Mouse (Mus musculus) C2C12 (cell line): ENCODE results near the gene Gm128. TPM values are rescaled to one million over a fixed set of nuclear protein-coding genes. Genes with fewer than 3 reads are reported as not detected.
"Not testable (repeated sequence)": the region's sequence is repeated elsewhere in the genome, so short reads cannot be mapped to it uniquely, and the experiment has no call there.

Source experiments
- H3K27me3 ChIP-seq: one replicate; pipeline ENCODE4 v1.6.1; 2011; ENCODE audit not compliant: control insufficient read depth, insufficient read depth, insufficient read length
- H3K36me3 ChIP-seq: one replicate; pipeline ENCODE4 v1.6.1; 2011; ENCODE audit not compliant: control insufficient read depth, insufficient read depth
- H3K4me3 ChIP-seq: one replicate; pipeline ENCODE4 v1.5.1; 2011; ENCODE audit warnings: mild to moderate bottlenecking, control low read depth; ENCODE audit not compliant: poor library complexity, insufficient read depth, severe bottlenecking
- H3K79me2 ChIP-seq: one replicate; pipeline ENCODE4 v1.6.1; 2011; ENCODE audit not compliant: control insufficient read depth, insufficient read depth
- H3K79me3 ChIP-seq: one replicate; pipeline ENCODE4 v1.6.1; 2011; ENCODE audit warnings: low read depth, control low read depth
- H3ac ChIP-seq: one replicate; pipeline ENCODE3; 2011; ENCODE audit warnings: low read depth; ENCODE audit not compliant: control insufficient read depth, insufficient read length
- CEBPB ChIP-seq: IDR thresholded peaks from one replicate; pipeline ENCODE4 v1.6.1; 2011; ENCODE audit warnings: low read depth, mild to moderate bottlenecking, control low read depth, moderate library complexity
- CTCF ChIP-seq: IDR thresholded peaks from one replicate; pipeline ENCODE4 v1.5.1; 2011; ENCODE audit not compliant: control insufficient read depth, insufficient read depth, insufficient read length
- FOSL1 ChIP-seq: IDR thresholded peaks from one replicate; pipeline ENCODE4 v1.8.0; 2011; ENCODE audit warnings: mild to moderate bottlenecking, low read length; ENCODE audit not compliant: poor library complexity, insufficient read depth, severe bottlenecking
- MAX ChIP-seq: IDR thresholded peaks from one replicate; pipeline ENCODE4 v1.6.1; 2011; ENCODE audit warnings: mild to moderate bottlenecking, control low read depth
- MYOD1 ChIP-seq: IDR thresholded peaks from one replicate; pipeline ENCODE4 v1.6.1; 2011; ENCODE audit warnings: low read depth; ENCODE audit not compliant: control insufficient read depth, insufficient read length
- MYOG ChIP-seq: IDR thresholded peaks from one replicate; pipeline ENCODE4 v1.6.1; 2011; ENCODE audit not compliant: control insufficient read depth, insufficient read length; ENCODE audit errors: extremely low read depth
- USF1 ChIP-seq: IDR thresholded peaks from one replicate; pipeline ENCODE4 v1.6.1; 2011; ENCODE audit warnings: low read depth, mild to moderate bottlenecking, control low read depth, moderate library complexity
- polyA plus RNA-seq: library from polyadenylated mRNA; unstranded; fragments of >200 nt; fragmentation: generic; extraction: Trizol; gene quantifications from one replicate; pipeline ENCODE4 v1.2.1, GENCODE M21; 2012; ENCODE audit warnings: missing spikeins

Gm128 gene
- polyA plus RNA-seq, 1 experiment, result 0.11 TPM

GRCm38 (mm10) chr3:95217255-95218134, 23.9 kb downstream of the Gm128 start, which contains the start of gene Gabpb2:
Gene Gabpb2, minus strand, starts transcription at chr3:95217916.
- TF ChIP-seq USF1 (no peak), CEBPB (no peak), MYOG (no peak), MYOD1 (peak; percentile 36), MAX (peak; percentile 89), CTCF (peak; percentile 96), FOSL1 (no peak)
- H3K79me3 ChIP-seq, result peaks cover 17% of the 10 kb centered on the region
- peak within 1 kb of the TSS; percentile 85 for H3ac ChIP-seq
- peaks cover 49% of the 10 kb centered on the region for H3K79me2 ChIP-seq
- peaks cover 56% of the 10 kb centered on the region for H3K36me3 ChIP-seq
- peak within 1 kb of the TSS; percentile 57 for H3K4me3 ChIP-seq
- H3K27me3 ChIP-seq, result no peaks in the 10 kb centered on the region

GRCm38 (mm10) chr3:95216655-95217254, 24.6 kb downstream of the Gm128 start:
- H3K36me3 ChIP-seq, result peaks cover 56% of the 10 kb centered on the region

GRCm38 (mm10) chr3:95213609-95213975, 27.8 kb downstream of the Gm128 start:
- peaks cover 26% of the 10 kb centered on the region for H3K79me2 ChIP-seq
- H3ac ChIP-seq, result no peak overlapping the region
- peaks cover 6% of the 10 kb centered on the region for H3K79me3 ChIP-seq
- H3K4me3 ChIP-seq, result no peak overlapping the region
- TF ChIP-seq CTCF (no peak), MYOG (no peak), USF1 (no peak), FOSL1 (no peak), MAX (no peak), CEBPB (no peak), MYOD1 (no peak)
- no peaks in the 10 kb centered on the region for H3K27me3 ChIP-seq
- H3K36me3 ChIP-seq, result peaks cover 39% of the 10 kb centered on the region

More at GRCm38 (mm10) chr3:95216655-95217254, 24.6 kb downstream of the Gm128 start:
- Histone ChIP-seq H3K79me2 (peaks cover 45% of the 10 kb centered on the region), H3K27me3 (no peaks in the 10 kb centered on the region), H3K4me3 (peak overlapping the region; percentile 57), H3K79me3 (peaks cover 16% of the 10 kb centered on the region), H3ac (peak overlapping the region; percentile 16)
- TF ChIP-seq USF1 (no peak), CTCF (no peak), MYOD1 (no peak), CEBPB (no peak), MYOG (no peak), FOSL1 (no peak), MAX (no peak)

- H3ac ChIP-seq, H3K27me3 ChIP-seq, H3K4me3 ChIP-seq, H3K79me3 ChIP-seq: not testable (repeated sequence)
- Histone ChIP-seq H3K36me3 (peaks cover 44% of the 10 kb centered on the region), H3K79me2 (peaks cover 26% of the 10 kb centered on the region)
Measured at GRCm38 (mm10) chr3:95212889-95213608, 28.3 kb downstream of the Gm128 start.

- peaks cover 46% of the 10 kb centered on the region for H3K36me3 ChIP-seq
- H3K79me2 ChIP-seq, result peaks cover 14% of the 10 kb centered on the region
- H3K79me3 ChIP-seq, result peaks cover 4% of the 10 kb centered on the region
- no peak for TF ChIP-seq CEBPB
- TF ChIP-seq FOSL1, result no peak
- no peak for TF ChIP-seq CTCF
- TF ChIP-seq MAX, result no peak
- H3K27me3 ChIP-seq, result no peaks in the 10 kb centered on the region
- no peak overlapping the region for H3K4me3 ChIP-seq
- no peak overlapping the region for H3ac ChIP-seq
Measured at GRCm38 (mm10) chr3:95210585-95210984, 30.8 kb downstream of the Gm128 start.

GRCm38 (mm10) chr3:95208286-95208685, 33.1 kb downstream of the Gm128 start:
- TF ChIP-seq MAX (no peak), MYOD1 (no peak), CTCF (no peak), USF1 (no peak), FOSL1 (no peak), MYOG (no peak), CEBPB (no peak)
- peaks cover 57% of the 10 kb centered on the region for H3K36me3 ChIP-seq

More at GRCm38 (mm10) chr3:95208286-95208685, 33.1 kb downstream of the Gm128 start:
- H3K79me2 ChIP-seq, result peaks cover 6% of the 10 kb centered on the region
- H3K79me3 ChIP-seq, result peaks cover 2% of the 10 kb centered on the region
- H3ac ChIP-seq, result no peak overlapping the region
- no peak overlapping the region for H3K4me3 ChIP-seq
- no peaks in the 10 kb centered on the region for H3K27me3 ChIP-seq
